Mouse (Mus musculus) G1E (cell line): ENCODE measurements around the gene Pikfyve. TPM values are rescaled to one million over a fixed set of nuclear protein-coding genes. Genes with fewer than 3 reads are reported as not detected.
A peak's percentile ranks its signal among the peaks of the same experiment; 100 is the strongest.

Source experiments
- ATAC-seq: 2 replicates; pipeline ENCODE4 v1.8.0; 2016; ENCODE audit warnings: mild to moderate bottlenecking; ENCODE audit not compliant: insufficient number of reproducible peaks, poor library complexity, low FRiP score, severe bottlenecking; ENCODE audit errors: extremely low read depth
- DNase-seq: peaks from one replicate; pipeline ENCODE4 v3.0.0; 2012; ENCODE audit warnings: low spot score
- H3K27me3 ChIP-seq: 2 replicates; pipeline ENCODE4 v1.6.1; 2012; ENCODE audit warnings: mild to moderate bottlenecking, low read length, inconsistent platforms; ENCODE audit not compliant: insufficient read depth
- H3K36me3 ChIP-seq: replicated peaks from 2 replicates; pipeline ENCODE3; 2012; ENCODE audit warnings: mild to moderate bottlenecking, inconsistent platforms
- H3K4me1 ChIP-seq: 2 replicates; pipeline ENCODE4 v1.6.1; 2012; ENCODE audit warnings: low read depth, low read length, inconsistent platforms, mixed read lengths; ENCODE audit not compliant: insufficient read depth
- H3K4me3 ChIP-seq: 2 replicates; pipeline ENCODE4 v1.5.1; 2012; ENCODE audit warnings: low read depth, mild to moderate bottlenecking, inconsistent platforms, low read length, moderate library complexity, mixed read lengths
- H3K9me3 ChIP-seq: replicated peaks from 2 replicates; pipeline ENCODE4 v1.6.1; 2012; ENCODE audit warnings: inconsistent platforms
- CTCF ChIP-seq: IDR thresholded peaks from 2 replicates; pipeline ENCODE4 v1.5.1; 2012; ENCODE audit warnings: low read depth, low read length, inconsistent platforms, mixed read lengths
- GATA1 ChIP-seq: IDR thresholded peaks from 2 replicates; pipeline ENCODE4 v1.6.1; 2012; ENCODE audit warnings: borderline replicate concordance, low read length, inconsistent platforms, mixed read lengths
- GATA2 ChIP-seq: IDR thresholded peaks from 2 replicates; pipeline ENCODE4 v1.6.1; 2012; ENCODE audit warnings: low read depth, low read length, inconsistent platforms, borderline replicate concordance
- POLR2AphosphoS5 ChIP-seq: IDR thresholded peaks from 2 replicates; pipeline ENCODE4 v1.6.1; 2012; ENCODE audit warnings: low read depth, low read length, inconsistent platforms; ENCODE audit not compliant: insufficient replicate concordance
- TAL1 ChIP-seq: conservative IDR thresholded peaks from 2 replicates; pipeline ENCODE4 v1.6.1; 2012; ENCODE audit warnings: low read depth, low read length, inconsistent platforms, mixed read lengths
- polyA plus RNA-seq: library from polyadenylated mRNA; stranded (reverse); fragments of >175 nt; gene quantifications from 2 replicates; pipeline ENCODE4 v1.2.3, GENCODE M21; 2012
- total RNA-seq, 2 experiments: library from RNA; stranded (forward) in 1 of 2; stranded (reverse) in 1 of 2; fragments of 200-1000 nt in 1 of 2; fragments of >200 nt in 1 of 2; fragmentation: Nextera tagmentation in 1 of 2; gene quantifications; 2 replicates each; pipeline ENCODE4 v1.2.3; 2014 to 2017

Pikfyve gene
- 81.1 and 84.0 TPM in 2 replicates for total RNA-seq (2014; fragmentation: Nextera tagmentation)
- total RNA-seq (2017), result 81.3 and 95.4 TPM in 2 replicates
- 54.1 and 56.3 TPM in 2 replicates for polyA plus RNA-seq

GRCm38 (mm10) chr1:65186287-65187073 lies at the start of gene Pikfyve, which contains the start of gene Idh1:
TSS of gene Pikfyve (plus strand) at chr1:65186683.
TSS of gene Idh1 (minus strand) at chr1:65186500.
- H3K36me3 ChIP-seq, result peaks cover 17% of the 10 kb centered on the region
- DNase-seq (peak; percentile 95), ATAC-seq (peak; percentile 94)
- H3K27me3 ChIP-seq, result no peaks in the 10 kb centered on the region
- TF ChIP-seq TAL1 (no peak), POLR2AphosphoS5 (no peak), GATA1 (no peak), CTCF (no peak), GATA2 (no peak)
- H3K4me1 ChIP-seq, result peaks cover 30% of the 10 kb centered on the region
- H3K9me3 ChIP-seq, result no peaks in the 10 kb centered on the region
- peak within 1 kb of the TSS; percentile 88 for H3K4me3 ChIP-seq

GRCm38 (mm10) chr1:65137560-65137959 lies 48.9 kb upstream of the Pikfyve start:
- no peaks in the 10 kb centered on the region for H3K36me3 ChIP-seq
- DNase-seq (no peak), ATAC-seq (no peak)
- H3K9me3 ChIP-seq, result no peaks in the 10 kb centered on the region
- no peak overlapping the region for H3K4me3 ChIP-seq
- no peak for TF ChIP-seq POLR2AphosphoS5
- no peak for TF ChIP-seq TAL1
- no peak for TF ChIP-seq GATA1
- no peak for TF ChIP-seq CTCF
- TF ChIP-seq GATA2, result no peak
- peaks cover 4% of the 10 kb centered on the region; the same call in 1 of the 2 replicates for H3K27me3 ChIP-seq
- H3K4me1 ChIP-seq, result no peaks in the 10 kb centered on the region

GRCm38 (mm10) chr1:65144783-65145182 lies 41.7 kb upstream of the Pikfyve start:
- TF ChIP-seq GATA1 (no peak), CTCF (no peak), POLR2AphosphoS5 (no peak), TAL1 (no peak), GATA2 (no peak)
- no peaks in the 10 kb centered on the region; the same call in 1 of the 2 replicates for H3K9me3 ChIP-seq
- ATAC-seq (no peak), DNase-seq (no peak)
- no peak overlapping the region for H3K4me3 ChIP-seq
- no peaks in the 10 kb centered on the region for H3K27me3 ChIP-seq
- H3K4me1 ChIP-seq, result no peaks in the 10 kb centered on the region
- no peaks in the 10 kb centered on the region for H3K36me3 ChIP-seq

- TF ChIP-seq GATA1, result no peak
- TF ChIP-seq CTCF, result no peak
- no peak for DNase-seq
- no peaks in the 10 kb centered on the region for H3K36me3 ChIP-seq
- no peak overlapping the region for H3K4me3 ChIP-seq
- H3K27me3 ChIP-seq, result no peaks in the 10 kb centered on the region
- H3K9me3 ChIP-seq, result no peaks in the 10 kb centered on the region; the same call in 1 of the 2 replicates
- no peaks in the 10 kb centered on the region for H3K4me1 ChIP-seq
- no peak for ATAC-seq
Observed at GRCm38 (mm10) chr1:65146601-65147000, 39.9 kb upstream of the Pikfyve start.

- TF ChIP-seq CTCF (no peak), GATA2 (no peak), POLR2AphosphoS5 (no peak), GATA1 (no peak), TAL1 (no peak)
- Histone ChIP-seq H3K9me3 (no peaks in the 10 kb centered on the region; the same call in 1 of the 2 replicates), H3K36me3 (no peaks in the 10 kb centered on the region), H3K27me3 (no peaks in the 10 kb centered on the region), H3K4me1 (no peaks in the 10 kb centered on the region), H3K4me3 (no peak overlapping the region)
- no peak for ATAC-seq
- DNase-seq, result no peak
Observed at GRCm38 (mm10) chr1:65147326-65147725, 39.2 kb upstream of the Pikfyve start.

GRCm38 (mm10) chr1:65147971-65148370 lies 38.5 kb upstream of the Pikfyve start:
- TF ChIP-seq CTCF (no peak), GATA2 (no peak), TAL1 (no peak), POLR2AphosphoS5 (no peak), GATA1 (no peak)
- ATAC-seq (no peak), DNase-seq (no peak)
- no peaks in the 10 kb centered on the region for H3K27me3 ChIP-seq
- H3K4me1 ChIP-seq, result no peaks in the 10 kb centered on the region
- H3K36me3 ChIP-seq, result no peaks in the 10 kb centered on the region
- no peaks in the 10 kb centered on the region; the same call in 1 of the 2 replicates for H3K9me3 ChIP-seq
- H3K4me3 ChIP-seq, result no peak overlapping the region
